Mouse (Mus musculus) embryonic facial prominence, embryonic 14.5 days (tissue): ENCODE data around the gene Uts2r. TPM values are rescaled to one million over a fixed set of nuclear protein-coding genes. Genes with fewer than 3 reads are reported as not detected.

ENCODE experiments used
- ATAC-seq: fragments of 200-750 bp; cut with Nextera tagmentation; 2 replicates; pipeline ENCODE4 v1.8.0; 2017; ENCODE audit warnings: low read depth, moderate number of reproducible peaks, moderate TSS enrichment
- DNase-seq: peaks from one replicate; pipeline ENCODE4 v3.0.0-alpha.2; 2015; ENCODE audit warnings: low spot score
- H3K27ac ChIP-seq: fragments of 300-500 bp; sonication (generic); replicated peaks from 2 replicates; pipeline ENCODE4 v1.5.1; 2014; ENCODE audit warnings: low read depth, mild to moderate bottlenecking, low read length, moderate library complexity
- H3K27me3 ChIP-seq: fragments of 300-500 bp; sonication (generic); replicated peaks from 2 replicates; pipeline ENCODE4 v1.6.1; 2014; ENCODE audit warnings: low read length; ENCODE audit not compliant: control insufficient read depth, insufficient read depth
- H3K36me3 ChIP-seq: fragments of 300-500 bp; sonication (generic); 2 replicates; pipeline ENCODE4 v1.6.1; 2014; ENCODE audit warnings: low read length, mixed read lengths; ENCODE audit not compliant: control insufficient read depth, insufficient read depth
- H3K4me1 ChIP-seq: fragments of 300-500 bp; sonication (generic); 2 replicates; pipeline ENCODE4 v1.6.1; 2014; ENCODE audit warnings: antibody characterized with exemption, low read length; ENCODE audit not compliant: control insufficient read depth, insufficient read depth
- H3K4me2 ChIP-seq: fragments of 300-500 bp; sonication (generic); 2 replicates; pipeline ENCODE4 v1.6.1; 2014; ENCODE audit warnings: low read depth, mild to moderate bottlenecking, low read length, moderate library complexity, mixed read lengths
- H3K4me3 ChIP-seq: fragments of 300-500 bp; sonication (generic); 2 replicates; pipeline ENCODE4 v1.5.1; 2014; ENCODE audit warnings: low read depth, mild to moderate bottlenecking, low read length
- H3K9ac ChIP-seq: fragments of 300-500 bp; sonication (generic); 2 replicates; pipeline ENCODE4 v1.6.1; 2014; ENCODE audit warnings: low read depth, mild to moderate bottlenecking, low read length, moderate library complexity, mixed read lengths
- H3K9me3 ChIP-seq: fragments of 300-500 bp; sonication (generic); 2 replicates; pipeline ENCODE4 v1.6.1; 2016; ENCODE audit warnings: low read length; ENCODE audit not compliant: control insufficient read depth
- WGBS: fragments of 180-500 bp; shearing (Covaris S2); extraction: QIAGEN DNeasy Blood & Tissue Kit; methylation state at CpG from one replicate; pipeline ENCODE4 v1.1.7; 2014; 5-methylcytosine and 5-hydroxymethylcytosine counted together
- polyA plus RNA-seq: library from polyadenylated mRNA; unstranded; fragments of >200 nt; fragmentation: Nextera tagmentation; extraction: Ambion mirVana; gene quantifications from 2 replicates; pipeline ENCODE4 v1.2.1, GENCODE M21; 2014

Gene Uts2r
- polyA plus RNA-seq, 1 experiment from 2014 or later = 1.2 TPM

DNA sequence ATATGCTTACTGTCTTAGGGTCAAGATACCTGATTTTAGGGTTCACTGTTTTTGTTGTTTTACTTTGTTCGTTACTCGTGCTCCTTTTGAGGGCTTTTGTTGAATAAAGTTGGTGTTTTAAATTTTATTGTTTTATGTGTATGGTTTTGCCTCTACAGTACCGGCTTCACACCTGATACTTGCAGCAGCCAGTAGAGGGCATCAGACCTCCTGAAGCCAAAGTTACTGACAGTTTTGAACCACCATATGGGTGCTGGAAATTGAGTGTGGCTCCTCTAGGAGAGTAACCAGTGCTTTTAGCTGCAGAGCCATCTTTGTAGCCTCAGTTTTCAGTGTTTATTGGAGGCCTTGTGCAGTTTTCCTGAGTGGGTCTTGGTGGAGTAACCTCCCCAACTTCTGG, 11.9 kb upstream of the Uts2r start:
- Histone ChIP-seq H3K9ac (no peak overlapping the region), H3K36me3 (no peaks in the 10 kb centered on the region), H3K4me3 (no peak overlapping the region), H3K9me3 (no peaks in the 10 kb centered on the region), H3K4me1 (no peaks in the 10 kb centered on the region), H3K27ac (no peak overlapping the region), H3K27me3 (no peaks in the 10 kb centered on the region), H3K4me2 (no peak overlapping the region)
- DNase-seq (no peak), ATAC-seq (no peak)
- 78% methylated on average over 3 of the region's 3 CpGs for WGBS

DNA sequence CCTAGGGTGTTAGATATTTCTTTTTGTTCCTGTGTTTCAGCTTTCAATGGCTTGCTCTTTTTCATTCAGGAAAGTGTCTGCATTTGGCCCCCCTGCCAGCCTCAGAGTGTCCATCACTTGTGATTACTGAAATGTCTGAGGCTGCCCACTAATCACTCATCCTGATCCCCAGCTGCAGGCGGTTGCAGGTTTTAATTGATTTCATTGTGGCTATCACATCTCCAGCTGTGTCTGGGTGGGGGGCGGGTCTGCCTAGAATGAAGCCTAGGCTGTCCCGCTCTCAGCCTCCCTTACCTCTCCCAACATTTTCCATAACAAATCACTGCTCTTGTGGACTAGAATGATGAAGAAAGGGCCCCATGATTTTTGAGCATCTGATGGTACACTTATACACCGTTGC, 5.9 kb upstream of the Uts2r start:
- H3K9me3 ChIP-seq = no peaks in the 10 kb centered on the region
- peaks cover 8% of the 10 kb centered on the region; the same call in 1 of the 2 replicates for H3K4me1 ChIP-seq
- peaks cover 36% of the 10 kb centered on the region for H3K27me3 ChIP-seq
- ATAC-seq = no peak
- 25% methylated on average over 4 of the region's 4 CpGs for WGBS
- H3K9ac ChIP-seq = no peak overlapping the region
- H3K27ac ChIP-seq = no peak overlapping the region
- H3K4me2 ChIP-seq = no peak overlapping the region
- no peaks in the 10 kb centered on the region for H3K36me3 ChIP-seq
- no peak overlapping the region for H3K4me3 ChIP-seq
- no peak for DNase-seq

DNA sequence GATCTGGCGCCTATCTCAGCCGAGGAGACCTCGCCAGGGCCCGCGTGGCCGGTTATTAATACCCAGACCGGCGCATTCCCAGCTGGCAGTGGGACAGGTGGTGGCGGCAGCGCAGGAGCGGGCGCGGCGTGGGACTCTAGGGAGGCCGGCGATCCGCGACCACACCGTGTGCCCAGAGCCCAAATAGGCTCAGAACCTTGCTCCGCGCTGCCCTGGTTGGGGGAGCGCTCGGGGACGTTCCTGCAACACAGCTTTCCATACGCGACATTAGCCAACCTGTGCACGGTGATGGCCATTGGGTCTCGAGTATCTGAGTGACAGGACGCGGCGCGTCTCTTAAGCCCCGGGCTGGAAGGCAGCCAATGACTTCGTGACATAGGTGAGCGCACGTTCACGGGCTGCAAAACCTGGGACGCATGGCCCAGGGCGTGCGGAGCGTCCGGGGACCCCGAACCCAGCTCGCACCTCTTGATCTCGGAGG, 3.6 kb upstream of the Uts2r start:
- Histone ChIP-seq H3K4me3 (peak overlapping the region; percentile 40), H3K9me3 (no peaks in the 10 kb centered on the region), H3K4me1 (peaks cover 8% of the 10 kb centered on the region; the same call in 1 of the 2 replicates), H3K4me2 (peak overlapping the region; percentile 71), H3K27ac (no peak overlapping the region), H3K9ac (peak overlapping the region; percentile 51), H3K36me3 (no peaks in the 10 kb centered on the region), H3K27me3 (peaks cover 36% of the 10 kb centered on the region)
- DNase-seq (peak; percentile 28), ATAC-seq (peak; percentile 53)
- 0% methylated on average over 11 of the region's 45 CpGs for WGBS

- DNase-seq (no peak), ATAC-seq (no peak)
- H3K27me3 ChIP-seq = peaks cover 24% of the 10 kb centered on the region
- no peak overlapping the region for H3K9ac ChIP-seq
- WGBS = 88% methylated on average over 23 of the region's 26 CpGs
- H3K9me3 ChIP-seq = no peaks in the 10 kb centered on the region
- no peak overlapping the region for H3K4me3 ChIP-seq
- H3K4me1 ChIP-seq = peaks cover 8% of the 10 kb centered on the region; the same call in 1 of the 2 replicates
- H3K4me2 ChIP-seq = no peak overlapping the region
- no peaks in the 10 kb centered on the region for H3K36me3 ChIP-seq
- H3K27ac ChIP-seq = no peak overlapping the region
Observed at GRCm38 (mm10) chr11:121160636-121161346, 720 bp downstream of the Uts2r start.

GRCm38 (mm10) chr11:121163751-121164150, 3.7 kb downstream of the Uts2r start:
- DNase-seq (no peak), ATAC-seq (no peak)
- H3K9ac ChIP-seq = no peak overlapping the region
- no peaks in the 10 kb centered on the region for H3K36me3 ChIP-seq
- H3K9me3 ChIP-seq = no peaks in the 10 kb centered on the region
- no peaks in the 10 kb centered on the region for H3K4me1 ChIP-seq
- no peaks in the 10 kb centered on the region for H3K27me3 ChIP-seq
- H3K4me2 ChIP-seq = no peak overlapping the region
- H3K27ac ChIP-seq = no peak overlapping the region
- WGBS = 85% methylated on average over 4 of the region's 4 CpGs
- H3K4me3 ChIP-seq = no peak overlapping the region

DNA sequence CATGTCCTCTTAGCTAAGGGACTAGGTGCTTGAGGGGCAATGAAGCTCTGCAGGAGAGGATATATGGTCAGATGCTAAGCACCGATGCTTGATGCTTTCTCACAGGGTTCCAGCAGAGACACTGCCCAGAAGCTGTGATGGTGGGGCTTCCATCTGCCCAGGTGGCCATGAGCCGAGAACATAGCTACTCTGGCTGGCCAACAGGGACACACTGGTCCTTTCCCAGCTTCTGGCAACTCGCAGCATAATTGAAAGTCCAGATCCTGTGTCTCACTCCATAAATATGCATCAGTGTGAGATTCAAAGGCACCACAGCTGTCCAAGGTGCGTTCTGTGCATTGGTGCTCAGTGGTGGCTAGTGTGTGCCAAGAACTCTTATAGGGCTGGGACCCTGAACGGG, 13.1 kb downstream of the Uts2r start:
- no peak overlapping the region for H3K4me3 ChIP-seq
- H3K27ac ChIP-seq = no peak overlapping the region
- no peak overlapping the region for H3K4me2 ChIP-seq
- H3K36me3 ChIP-seq = no peaks in the 10 kb centered on the region
- no peak for ATAC-seq
- 72% methylated on average over 5 of the region's 5 CpGs for WGBS
- no peaks in the 10 kb centered on the region for H3K27me3 ChIP-seq
- DNase-seq = no peak
- H3K9me3 ChIP-seq = no peaks in the 10 kb centered on the region
- no peak overlapping the region for H3K9ac ChIP-seq
- no peaks in the 10 kb centered on the region for H3K4me1 ChIP-seq

DNA sequence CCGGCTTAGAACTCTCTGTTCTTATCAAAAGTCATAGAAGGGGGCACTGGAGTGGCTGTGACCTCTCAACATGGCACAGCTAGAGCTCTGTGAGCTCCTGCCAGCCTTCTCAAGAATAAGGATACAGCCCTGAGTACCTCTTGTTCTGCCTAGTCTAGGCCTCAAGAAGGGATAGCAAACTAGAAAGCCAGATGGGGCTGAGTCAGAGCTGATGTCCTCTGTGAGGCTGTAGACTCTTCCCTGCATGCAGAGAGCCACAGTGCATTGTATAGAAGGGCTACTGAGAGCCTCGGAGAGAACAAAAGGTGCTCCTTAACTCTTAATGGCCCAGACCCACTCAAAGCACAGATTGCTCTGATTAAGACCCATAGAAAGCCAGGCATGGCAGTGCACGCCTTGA, 14.2 kb downstream of the Uts2r start:
- DNase-seq (no peak), ATAC-seq (no peak)
- WGBS = 50% methylated on average over 3 of the region's 3 CpGs
- no peak overlapping the region for H3K4me3 ChIP-seq
- H3K36me3 ChIP-seq = no peaks in the 10 kb centered on the region
- H3K4me1 ChIP-seq = no peaks in the 10 kb centered on the region
- H3K9ac ChIP-seq = no peak overlapping the region
- no peak overlapping the region for H3K4me2 ChIP-seq
- H3K9me3 ChIP-seq = no peaks in the 10 kb centered on the region
- H3K27ac ChIP-seq = no peak overlapping the region
- no peaks in the 10 kb centered on the region for H3K27me3 ChIP-seq

- DNase-seq = peak; percentile 65
- peak; percentile 36 for ATAC-seq
- H3K4me3 ChIP-seq = no peak overlapping the region
- no peaks in the 10 kb centered on the region for H3K36me3 ChIP-seq
- no peaks in the 10 kb centered on the region for H3K4me1 ChIP-seq
- H3K9me3 ChIP-seq = no peaks in the 10 kb centered on the region
- H3K27ac ChIP-seq = no peak overlapping the region
- 55% methylated on average over 12 of the region's 12 CpGs for WGBS
- H3K4me2 ChIP-seq = no peak overlapping the region
- H3K27me3 ChIP-seq = no peaks in the 10 kb centered on the region
- peak overlapping the region; percentile 5; the same call in 1 of the 2 replicates for H3K9ac ChIP-seq
Observed at GRCm38 (mm10) chr11:121176285-121177270, 16.5 kb downstream of the Uts2r start.
